Mouse (Mus musculus): ENCODE measurements around the gene Hoxd8. TPM values are rescaled to one million over a fixed set of nuclear protein-coding genes. Genes with fewer than 3 reads are reported as not detected.

The Hoxd8 gene
- total and polyA plus RNA-seq, 2 experiments: 0.06 TPM; not detected in 1

DNA sequence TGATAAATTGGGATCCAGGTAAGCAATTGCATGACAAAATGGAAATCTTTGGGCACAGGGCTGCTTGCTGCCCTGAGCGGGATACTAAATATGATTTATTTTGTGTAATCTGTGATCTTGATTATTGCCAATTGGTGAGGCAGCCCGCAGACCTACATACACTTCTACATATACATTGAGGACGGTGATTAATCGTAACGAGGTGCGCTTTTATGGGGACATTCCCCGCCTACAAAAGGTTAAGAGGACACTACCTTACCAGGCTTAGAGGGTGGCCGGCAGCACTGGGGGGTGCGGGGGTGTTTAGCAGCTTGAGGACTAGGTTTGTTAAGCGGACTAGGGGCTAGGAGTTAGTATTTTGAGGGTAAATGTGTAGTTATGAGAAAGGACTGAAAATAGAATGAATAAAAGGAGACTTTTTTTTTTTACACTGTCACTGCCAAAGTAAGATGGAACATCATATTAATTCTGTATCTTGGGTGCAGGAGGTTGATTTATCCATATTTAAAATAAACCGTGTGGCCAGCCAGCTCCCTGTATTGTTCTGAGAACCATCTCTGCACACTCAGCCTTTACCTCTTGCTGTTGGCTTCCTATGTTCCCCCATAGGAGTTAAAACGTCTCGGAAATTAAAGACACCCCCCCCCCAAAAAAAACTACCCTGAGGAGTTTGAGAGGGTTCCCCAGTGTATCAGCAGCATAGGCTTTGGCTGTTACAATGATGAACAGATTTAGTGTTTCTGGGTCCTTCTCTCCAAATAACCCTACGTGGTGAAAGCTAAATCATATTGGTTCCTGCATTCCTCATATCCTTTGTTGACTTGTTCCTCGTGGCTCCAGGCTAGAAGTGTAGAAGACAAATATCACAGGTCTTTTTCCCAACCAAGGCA lies 32.5 kb downstream of the Hoxd8 start:
- H3K36me3 ChIP-seq (ENCODE audit: control insufficient read depth, insufficient read depth, low read length): no peaks in the 10 kb centered on the region
- DNase-seq (ENCODE audit: extremely low read depth, low read depth, low spot score): no peak
- H3K27ac ChIP-seq (replicated peaks; ENCODE audit: insufficient read depth, low read depth, low read length): no peak overlapping the region
- no peaks in the 10 kb centered on the region for H3K4me1 ChIP-seq (ENCODE audit: control insufficient read depth, insufficient read depth, low read length)
- TF ChIP-seq POLR2A (IDR thresholded peaks at IDR 0.05; ENCODE audit: extremely low read depth, insufficient read depth, low read length): no peak
- TF ChIP-seq CTCF (IDR thresholded peaks at IDR 0.05; ENCODE audit: low read depth, low read length): no peak
- no peak overlapping the region for H3K9ac ChIP-seq (ENCODE audit: low read depth, low read length)
- no peak overlapping the region for H3K4me3 ChIP-seq (ENCODE audit: insufficient read depth, low read depth, low read length)
- 6% methylated on average over 15 of the region's 15 CpGs for WGBS
- H3K79me2 ChIP-seq (ENCODE audit: control insufficient read depth, insufficient read depth, low read length): no peaks in the 10 kb centered on the region
- H3K27me3 ChIP-seq (ENCODE audit: control insufficient read depth, insufficient read depth, low read length): peaks cover 53% of the 10 kb centered on the region

DNA sequence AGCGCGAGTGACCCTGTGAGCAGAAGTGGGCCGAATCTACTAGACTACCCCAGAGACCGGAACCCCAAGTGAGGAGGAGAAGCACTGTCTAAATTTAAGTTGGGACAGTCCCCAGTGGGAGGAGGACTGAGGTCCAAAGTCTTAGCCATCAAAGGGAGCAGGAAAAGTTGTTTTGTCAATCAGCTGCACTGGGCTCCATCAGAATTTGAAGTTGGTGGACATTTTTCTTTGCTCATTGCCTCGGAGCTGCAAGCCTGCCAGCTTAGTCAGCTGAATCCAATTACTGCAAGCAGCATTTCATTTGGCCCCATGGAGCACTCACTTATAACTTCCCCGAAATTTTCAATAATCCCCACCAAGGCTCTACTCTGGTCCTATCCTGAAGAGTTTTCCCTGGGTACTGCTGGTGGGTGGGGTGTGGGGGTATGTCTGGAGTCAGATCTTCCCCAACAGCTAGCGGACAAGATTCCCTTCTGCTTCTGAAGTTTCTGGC lies 33.2 kb downstream of the Hoxd8 start:
- H3K36me3 ChIP-seq (ENCODE audit: control insufficient read depth, insufficient read depth, low read length): no peaks in the 10 kb centered on the region
- H3K27me3 ChIP-seq (ENCODE audit: control insufficient read depth, insufficient read depth, low read length): peaks cover 51% of the 10 kb centered on the region
- no peak overlapping the region for H3K27ac ChIP-seq (replicated peaks; ENCODE audit: insufficient read depth, low read depth, low read length)
- TF ChIP-seq POLR2A (IDR thresholded peaks at IDR 0.05; ENCODE audit: extremely low read depth, insufficient read depth, low read length) (no peak), CTCF (IDR thresholded peaks at IDR 0.05; ENCODE audit: low read depth, low read length) (no peak)
- no peaks in the 10 kb centered on the region for H3K79me2 ChIP-seq (ENCODE audit: control insufficient read depth, insufficient read depth, low read length)
- no peak overlapping the region for H3K4me3 ChIP-seq (ENCODE audit: insufficient read depth, low read depth, low read length)
- H3K4me1 ChIP-seq (ENCODE audit: control insufficient read depth, insufficient read depth, low read length): no peaks in the 10 kb centered on the region
- WGBS: 10% methylated on average over 7 of the region's 7 CpGs
- H3K9ac ChIP-seq (ENCODE audit: low read depth, low read length): no peak overlapping the region
- no peak for DNase-seq (ENCODE audit: extremely low read depth, low read depth, low spot score)

DNA sequence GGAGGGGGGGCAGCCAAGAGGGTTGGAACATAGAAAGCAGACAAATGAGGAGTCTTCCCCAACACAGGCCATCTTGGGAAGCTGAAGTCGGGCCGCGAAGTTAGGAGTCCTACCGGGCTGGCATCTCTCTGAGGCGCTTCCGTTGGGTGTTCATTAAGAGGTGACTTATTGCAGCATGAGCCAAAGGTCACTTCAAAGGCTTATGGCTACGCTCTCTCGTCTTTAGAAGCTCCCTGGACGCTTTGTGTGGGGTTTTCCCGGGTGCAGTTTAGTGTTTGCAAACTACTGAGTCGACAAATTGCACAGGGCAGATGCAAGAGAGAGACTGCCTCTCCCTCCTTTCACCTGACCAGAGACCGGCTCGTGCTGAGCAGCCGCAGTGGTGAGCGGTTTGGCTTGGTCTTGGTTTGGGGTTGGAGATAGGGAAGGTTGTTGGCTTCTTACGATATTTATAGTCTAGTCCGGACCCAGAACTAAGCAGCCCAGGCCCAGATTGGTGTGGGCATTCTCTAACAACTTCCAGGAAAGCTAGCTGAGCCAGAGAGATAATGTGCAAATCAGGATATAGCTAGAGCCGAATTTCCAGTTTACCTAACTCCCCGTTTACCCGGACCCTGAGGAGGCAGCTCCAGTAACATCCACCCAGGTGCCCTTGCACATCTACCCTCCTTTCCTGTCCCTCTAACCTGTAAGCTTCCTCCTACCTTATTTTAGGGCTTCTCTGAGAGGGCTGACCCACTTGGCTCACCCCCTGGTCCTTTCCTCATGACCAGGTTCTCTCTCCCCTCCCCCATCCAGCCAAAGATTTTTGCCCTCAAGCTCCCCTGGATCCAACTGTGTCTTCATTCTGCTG lies 34.4 kb downstream of the Hoxd8 start:
- Histone ChIP-seq H3K4me3 (ENCODE audit: insufficient read depth, low read depth, low read length) (no peak overlapping the region), H3K4me1 (ENCODE audit: control insufficient read depth, insufficient read depth, low read length) (no peaks in the 10 kb centered on the region), H3K9ac (ENCODE audit: low read depth, low read length) (no peak overlapping the region), H3K27me3 (ENCODE audit: control insufficient read depth, insufficient read depth, low read length) (peaks cover 48% of the 10 kb centered on the region), H3K79me2 (ENCODE audit: control insufficient read depth, insufficient read depth, low read length) (no peaks in the 10 kb centered on the region), H3K36me3 (ENCODE audit: control insufficient read depth, insufficient read depth, low read length) (no peaks in the 10 kb centered on the region), H3K27ac (replicated peaks; ENCODE audit: insufficient read depth, low read depth, low read length) (no peak overlapping the region)
- no peak for TF ChIP-seq CTCF (IDR thresholded peaks at IDR 0.05; ENCODE audit: low read depth, low read length)
- no peak for TF ChIP-seq POLR2A (IDR thresholded peaks at IDR 0.05; ENCODE audit: extremely low read depth, insufficient read depth, low read length)
- no peak for DNase-seq (ENCODE audit: extremely low read depth, low read depth, low spot score)
- 4% methylated on average over 20 of the region's 20 CpGs for WGBS

DNA sequence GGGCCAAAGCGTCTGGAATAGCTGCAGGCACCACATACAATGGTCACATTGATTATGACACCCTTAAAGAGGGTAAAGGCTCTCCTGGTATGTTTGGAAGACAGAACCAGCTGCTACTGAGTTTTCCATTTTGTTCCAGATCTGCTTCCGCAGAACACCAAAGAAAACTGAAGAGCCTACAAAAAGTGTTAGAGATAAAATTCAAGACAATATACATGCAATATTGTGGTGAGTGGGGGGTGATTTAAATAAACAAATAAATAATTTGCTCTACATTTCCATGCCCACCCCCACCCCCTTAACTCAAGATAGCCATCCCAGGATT lies 35.0 kb downstream of the Hoxd8 start:
- H3K4me1 ChIP-seq (ENCODE audit: control insufficient read depth, insufficient read depth, low read length): no peaks in the 10 kb centered on the region
- no peak overlapping the region for H3K4me3 ChIP-seq (ENCODE audit: insufficient read depth, low read depth, low read length)
- no peak overlapping the region for H3K27ac ChIP-seq (replicated peaks; ENCODE audit: insufficient read depth, low read depth, low read length)
- no peak overlapping the region for H3K9ac ChIP-seq (ENCODE audit: low read depth, low read length)
- peaks cover 47% of the 10 kb centered on the region for H3K27me3 ChIP-seq (ENCODE audit: control insufficient read depth, insufficient read depth, low read length)
- DNase-seq (ENCODE audit: extremely low read depth, low read depth, low spot score): no peak
- no peaks in the 10 kb centered on the region for H3K79me2 ChIP-seq (ENCODE audit: control insufficient read depth, insufficient read depth, low read length)
- H3K36me3 ChIP-seq (ENCODE audit: control insufficient read depth, insufficient read depth, low read length): no peaks in the 10 kb centered on the region
- 17% methylated on average over 2 of the region's 2 CpGs for WGBS
- TF ChIP-seq POLR2A (IDR thresholded peaks at IDR 0.05; ENCODE audit: extremely low read depth, insufficient read depth, low read length) (no peak), CTCF (IDR thresholded peaks at IDR 0.05; ENCODE audit: low read depth, low read length) (no peak)

DNA sequence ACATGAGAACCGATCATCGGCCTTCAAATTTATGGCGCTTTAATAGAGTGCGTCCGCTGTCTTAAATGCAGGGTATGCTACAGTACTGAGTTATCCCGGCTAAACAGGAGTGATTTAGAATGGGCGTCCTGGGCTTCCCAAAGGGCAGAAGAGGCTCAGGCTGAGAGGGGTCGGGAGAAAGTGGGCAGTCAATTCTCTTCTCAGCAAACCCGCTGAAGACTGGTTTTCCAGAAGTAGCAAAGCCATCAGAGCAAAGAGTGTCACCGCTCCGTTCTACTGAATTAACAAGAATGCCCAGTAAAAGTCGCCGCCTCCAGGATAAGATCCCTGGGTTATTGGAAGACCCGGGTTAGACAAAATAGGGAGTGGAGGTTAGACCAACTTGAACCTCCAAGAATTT lies 35.5 kb downstream of the Hoxd8 start:
- Histone ChIP-seq H3K4me1 (ENCODE audit: control insufficient read depth, insufficient read depth, low read length) (no peaks in the 10 kb centered on the region), H3K27me3 (ENCODE audit: control insufficient read depth, insufficient read depth, low read length) (peaks cover 44% of the 10 kb centered on the region), H3K36me3 (ENCODE audit: control insufficient read depth, insufficient read depth, low read length) (no peaks in the 10 kb centered on the region), H3K27ac (replicated peaks; ENCODE audit: insufficient read depth, low read depth, low read length) (no peak overlapping the region), H3K4me3 (ENCODE audit: insufficient read depth, low read depth, low read length) (no peak overlapping the region), H3K79me2 (ENCODE audit: control insufficient read depth, insufficient read depth, low read length) (no peaks in the 10 kb centered on the region), H3K9ac (ENCODE audit: low read depth, low read length) (no peak overlapping the region)
- WGBS: 12% methylated on average over 14 of the region's 14 CpGs
- DNase-seq (ENCODE audit: extremely low read depth, low read depth, low spot score): no peak
- no peak for TF ChIP-seq CTCF (IDR thresholded peaks at IDR 0.05; ENCODE audit: low read depth, low read length)
- TF ChIP-seq POLR2A (IDR thresholded peaks at IDR 0.05; ENCODE audit: extremely low read depth, insufficient read depth, low read length): no peak

Measured in liver, adult 2 months (tissue).